Mouse (Mus musculus): ENCODE measurements around the gene Npl.

DNA sequence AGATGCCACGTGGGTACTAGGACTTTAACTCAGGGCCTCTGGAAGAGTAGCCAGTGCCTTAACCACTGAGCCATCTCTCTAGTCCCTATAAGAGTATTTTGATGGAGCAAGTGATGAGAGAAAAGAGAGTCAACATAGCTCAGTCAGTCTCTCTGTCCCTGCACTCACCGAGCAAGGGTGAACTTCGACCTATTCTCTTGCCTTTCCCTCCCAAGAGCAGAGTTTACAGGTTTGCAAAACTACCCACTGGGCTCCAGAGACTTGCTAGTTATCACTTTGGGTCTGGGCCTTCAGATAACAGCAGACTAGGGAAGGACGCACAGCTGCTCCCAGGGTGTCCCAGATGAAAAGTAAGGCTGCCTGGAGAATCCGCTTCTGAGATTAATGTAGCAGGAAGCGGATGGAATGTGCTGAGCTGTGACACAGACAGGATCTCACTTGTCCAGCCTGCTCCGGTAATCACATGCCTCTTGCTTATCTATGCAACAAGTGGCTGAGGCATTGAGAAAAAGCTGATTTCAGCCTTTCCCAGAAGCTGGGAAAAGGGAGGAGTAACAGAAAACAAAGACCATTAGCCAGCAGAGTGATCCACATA lies 7.0 kb downstream of the Npl start:
- TF ChIP-seq CTCF (IDR thresholded peaks at IDR 0.05; ENCODE audit: insufficient read depth, low read depth, low read length) (no peak), POLR2A (IDR thresholded peaks at IDR 0.05; ENCODE audit: insufficient read depth, low read depth, low read length) (no peak)
